Mouse (Mus musculus) Muller cell, postnatal 12 days (primary cell): Measurements from ENCODE around the gene Sgta.
"Not testable (repeated sequence)": the region's sequence is repeated elsewhere in the genome, so short reads cannot be mapped to it uniquely, and the experiment has no call there.

Experiments
- DNase-seq: peaks from one replicate; pipeline ENCODE4 v3.0.0-alpha.2; 2015; ENCODE audit errors: inconsistent ontology term

Gene Sgta

GRCm38 (mm10) chr10:81059603-81060543 lies at the start of gene Sgta:
TSS of gene Sgta (minus strand) at chr10:81060181.
- DNase-seq, result peak; percentile 99

GRCm38 (mm10) chr10:81106113-81106721 lies 46.2 kb upstream of the Sgta start:
- DNase-seq, result peak; percentile 96

GRCm38 (mm10) chr10:81105565-81106112 lies 45.7 kb upstream of the Sgta start, which contains the start of gene Map2k2:
TSS of gene Map2k2 (plus strand) at chr10:81105915.
- DNase-seq, result peak; percentile 97

- DNase-seq, result no peak
Measured at GRCm38 (mm10) chr10:81094931-81095678, 35.1 kb upstream of the Sgta start.

GRCm38 (mm10) chr10:81092465-81093250 lies 32.7 kb upstream of the Sgta start:
- peak; percentile 9 for DNase-seq

GRCm38 (mm10) chr10:81090621-81091020 lies 30.6 kb upstream of the Sgta start:
- no peak for DNase-seq

- DNase-seq, result peak; percentile 35
Measured at GRCm38 (mm10) chr10:81089216-81089615, 29.2 kb upstream of the Sgta start.

GRCm38 (mm10) chr10:81087021-81087420 lies 27.0 kb upstream of the Sgta start:
- no peak for DNase-seq

GRCm38 (mm10) chr10:81082168-81082960 lies 22.4 kb upstream of the Sgta start:
- DNase-seq, result peak; percentile 40

- no peak for DNase-seq
Measured at GRCm38 (mm10) chr10:81080008-81080655, 20.2 kb upstream of the Sgta start.

- DNase-seq, result no peak
Measured at GRCm38 (mm10) chr10:81077916-81078315, 17.9 kb upstream of the Sgta start.

GRCm38 (mm10) chr10:81076356-81076755 lies 16.4 kb upstream of the Sgta start:
- no peak for DNase-seq

GRCm38 (mm10) chr10:81075734-81076133 lies 15.8 kb upstream of the Sgta start:
- no peak for DNase-seq

GRCm38 (mm10) chr10:81073464-81073863 lies 13.5 kb upstream of the Sgta start:
- DNase-seq, result no peak

- DNase-seq, result no peak
Measured at GRCm38 (mm10) chr10:81072290-81072689, 12.3 kb upstream of the Sgta start.

- peak; percentile 97 for DNase-seq
Measured at GRCm38 (mm10) chr10:81069836-81070235, 9.9 kb upstream of the Sgta start, which contains the start of gene Thop1. TSS of gene Thop1 (plus strand) at chr10:81070035.

- DNase-seq, result no peak
Measured at GRCm38 (mm10) chr10:81068706-81069105, 8.7 kb upstream of the Sgta start.

- not testable (repeated sequence) for DNase-seq
Measured at GRCm38 (mm10) chr10:81064519-81064918, 4.5 kb upstream of the Sgta start.

GRCm38 (mm10) chr10:81062710-81063109 lies 2.7 kb upstream of the Sgta start:
- no peak for DNase-seq

GRCm38 (mm10) chr10:81058896-81059295 lies 1.1 kb downstream of the Sgta start:
- DNase-seq, result no peak
